Mouse (Mus musculus) E14TG2a.4 (cell line): ENCODE results near the gene Trip11.
A peak's percentile ranks its signal among the peaks of the same experiment; 100 is the strongest.

ENCODE experiments used
- H3K27me3 ChIP-seq: 2 replicates; pipeline ENCODE4 v1.6.1; 2014; ENCODE audit warnings: low read length, control low read depth; ENCODE audit not compliant: insufficient read depth
- H3K36me3 ChIP-seq: 2 replicates; pipeline ENCODE4 v1.6.1; 2014; ENCODE audit warnings: low read length, control low read depth; ENCODE audit not compliant: insufficient read depth
- H3K4me1 ChIP-seq: replicated peaks from 2 replicates; pipeline ENCODE4 v1.6.1; 2014; ENCODE audit warnings: low read depth, low read length, control low read depth
- H3K4me3 ChIP-seq: replicated peaks from 2 replicates; pipeline ENCODE4 v1.5.1; 2014; ENCODE audit warnings: mild to moderate bottlenecking, low read length
- H3K9me3 ChIP-seq: 2 replicates; pipeline ENCODE4 v1.6.1; 2014; ENCODE audit warnings: low read length, control low read depth
- CTCF ChIP-seq: conservative IDR thresholded peaks from 2 replicates; pipeline ENCODE4 v1.5.1; 2014; ENCODE audit warnings: low read length
- NANOG ChIP-seq: IDR thresholded peaks from 2 replicates; pipeline ENCODE4 v1.6.1; 2014; ENCODE audit warnings: borderline replicate concordance, low read length, mixed read lengths
- POU5F1 ChIP-seq: IDR thresholded peaks from 2 replicates; pipeline ENCODE4 v1.6.1; 2014; ENCODE audit warnings: low read length, borderline replicate concordance

Trip11 gene

GRCm38 (mm10) chr12:101888312-101888711 is 24.8 kb downstream of the Trip11 start:
- no peaks in the 10 kb centered on the region for H3K27me3 ChIP-seq
- H3K9me3 ChIP-seq: no peaks in the 10 kb centered on the region
- peaks cover 60% of the 10 kb centered on the region for H3K36me3 ChIP-seq
- H3K4me1 ChIP-seq: no peaks in the 10 kb centered on the region
- TF ChIP-seq NANOG (no peak), POU5F1 (no peak), CTCF (no peak)
- H3K4me3 ChIP-seq: no peak overlapping the region

GRCm38 (mm10) chr12:101884926-101885325 is 28.1 kb downstream of the Trip11 start:
- TF ChIP-seq NANOG (no peak), CTCF (no peak), POU5F1 (no peak)
- Histone ChIP-seq H3K27me3 (no peaks in the 10 kb centered on the region), H3K4me1 (no peaks in the 10 kb centered on the region), H3K36me3 (peaks cover 55% of the 10 kb centered on the region), H3K4me3 (no peak overlapping the region), H3K9me3 (no peaks in the 10 kb centered on the region)

- peaks cover 10% of the 10 kb centered on the region for H3K9me3 ChIP-seq
- no peaks in the 10 kb centered on the region for H3K27me3 ChIP-seq
- TF ChIP-seq CTCF (no peak), NANOG (no peak), POU5F1 (no peak)
- H3K36me3 ChIP-seq: peaks cover 43% of the 10 kb centered on the region
- no peaks in the 10 kb centered on the region for H3K4me1 ChIP-seq
- H3K4me3 ChIP-seq: no peak overlapping the region
Observed at GRCm38 (mm10) chr12:101876374-101876773, 36.7 kb downstream of the Trip11 start.

GRCm38 (mm10) chr12:101875107-101875506 is 38.0 kb downstream of the Trip11 start:
- TF ChIP-seq CTCF: peak; percentile 49
- no peak for TF ChIP-seq NANOG

GRCm38 (mm10) chr12:101862286-101862964 is 50.6 kb downstream of the Trip11 start:
- H3K9me3 ChIP-seq: no peaks in the 10 kb centered on the region
- peaks cover 10% of the 10 kb centered on the region; the same call in 1 of the 2 replicates for H3K36me3 ChIP-seq
- H3K4me1 ChIP-seq: peaks cover 14% of the 10 kb centered on the region
- H3K4me3 ChIP-seq: no peak overlapping the region
- H3K27me3 ChIP-seq: no peaks in the 10 kb centered on the region
- TF ChIP-seq CTCF (no peak), NANOG (peak; percentile 38; the same call in 1 of the 2 replicates), POU5F1 (no peak)

More at GRCm38 (mm10) chr12:101875107-101875506, 38.0 kb downstream of the Trip11 start:
- Histone ChIP-seq H3K4me3 (no peak overlapping the region), H3K9me3 (peaks cover 14% of the 10 kb centered on the region), H3K4me1 (no peaks in the 10 kb centered on the region), H3K36me3 (peaks cover 45% of the 10 kb centered on the region), H3K27me3 (no peaks in the 10 kb centered on the region)

GRCm38 (mm10) chr12:101860256-101860655 is 52.8 kb downstream of the Trip11 start:
- Histone ChIP-seq H3K4me3 (no peak overlapping the region), H3K27me3 (no peaks in the 10 kb centered on the region), H3K36me3 (peaks cover 10% of the 10 kb centered on the region; the same call in 1 of the 2 replicates), H3K9me3 (no peaks in the 10 kb centered on the region), H3K4me1 (peaks cover 14% of the 10 kb centered on the region)
- TF ChIP-seq CTCF (no peak), POU5F1 (no peak), NANOG (no peak)

GRCm38 (mm10) chr12:101858011-101858410 is 55.1 kb downstream of the Trip11 start:
- peaks cover 15% of the 10 kb centered on the region for H3K4me1 ChIP-seq
- no peak overlapping the region for H3K4me3 ChIP-seq
- H3K27me3 ChIP-seq: no peaks in the 10 kb centered on the region
- TF ChIP-seq POU5F1 (no peak), NANOG (no peak), CTCF (no peak)
- no peaks in the 10 kb centered on the region for H3K9me3 ChIP-seq
- 0 out of 2 replicates have a peak, but pooled peaks cover 5% of the 10 kb centered on the region for H3K36me3 ChIP-seq

GRCm38 (mm10) chr12:101854336-101854735 is 58.7 kb downstream of the Trip11 start:
- H3K27me3 ChIP-seq: no peaks in the 10 kb centered on the region
- no peak overlapping the region for H3K4me3 ChIP-seq
- no peaks in the 10 kb centered on the region for H3K9me3 ChIP-seq
- peaks cover 4% of the 10 kb centered on the region; the same call in 1 of the 2 replicates for H3K4me1 ChIP-seq
- TF ChIP-seq NANOG: no peak
- no peak for TF ChIP-seq CTCF
- TF ChIP-seq POU5F1: no peak
- no peaks in the 10 kb centered on the region for H3K36me3 ChIP-seq
